Mouse (Mus musculus) cerebellum, postnatal 25 days (tissue): Measurements from ENCODE around the gene Mtch2.

Source experiments
- DNase-seq, 2 experiments: peaks; one replicate each; pipeline ENCODE4 v3.0.0; 2021; ENCODE audit warnings: mixed read lengths in 2 of 2

Mtch2 gene

GRCm38 (mm10) chr2:90846955-90847680 is at the start of gene Mtch2:
Gene Mtch2 (plus strand): TSS chr2:90847155.
- DNase-seq: peak; percentile 99 to 100

- DNase-seq: peak; percentile 38 to 41
Observed at GRCm38 (mm10) chr2:90808241-90809126, 38.5 kb upstream of the Mtch2 start.

GRCm38 (mm10) chr2:90810751-90811150 is 36.2 kb upstream of the Mtch2 start:
- DNase-seq: no peak

GRCm38 (mm10) chr2:90815266-90815665 is 31.7 kb upstream of the Mtch2 start:
- DNase-seq: no peak

- DNase-seq: no peak
Observed at GRCm38 (mm10) chr2:90816144-90816543, 30.8 kb upstream of the Mtch2 start.

GRCm38 (mm10) chr2:90818710-90819109 is 28.2 kb upstream of the Mtch2 start:
- DNase-seq: no peak

- DNase-seq: no peak
Observed at GRCm38 (mm10) chr2:90820894-90821293, 26.1 kb upstream of the Mtch2 start.

- no peak for DNase-seq
Observed at GRCm38 (mm10) chr2:90822978-90823377, 24.0 kb upstream of the Mtch2 start.

GRCm38 (mm10) chr2:90823781-90824180 is 23.2 kb upstream of the Mtch2 start:
- peak; percentile 92 to 94 for DNase-seq

GRCm38 (mm10) chr2:90824528-90824927 is 22.4 kb upstream of the Mtch2 start:
- DNase-seq: peak; percentile 52 to 55

GRCm38 (mm10) chr2:90825515-90826172 is 21.3 kb upstream of the Mtch2 start:
- no peak for DNase-seq

GRCm38 (mm10) chr2:90828739-90829138 is 18.2 kb upstream of the Mtch2 start:
- peak; percentile 54 to 76 for DNase-seq

GRCm38 (mm10) chr2:90833502-90833901 is 13.5 kb upstream of the Mtch2 start:
- DNase-seq: no peak

GRCm38 (mm10) chr2:90838621-90839020 is 8.3 kb upstream of the Mtch2 start:
- DNase-seq: no peak

- no peak for DNase-seq
Observed at GRCm38 (mm10) chr2:90843666-90844065, 3.3 kb upstream of the Mtch2 start.

- DNase-seq: peak in 1 of 2 experiments; percentile 54
Observed at GRCm38 (mm10) chr2:90844262-90844661, 2.7 kb upstream of the Mtch2 start.

GRCm38 (mm10) chr2:90845234-90845633 is 1.7 kb upstream of the Mtch2 start:
- no peak for DNase-seq

GRCm38 (mm10) chr2:90846171-90846570 is 784 bp upstream of the Mtch2 start:
- DNase-seq: peak in 1 of 2 experiments; percentile 40

GRCm38 (mm10) chr2:90846597-90846954 is 379 bp upstream of the Mtch2 start:
- DNase-seq: no peak

GRCm38 (mm10) chr2:90847681-90848050 is 711 bp downstream of the Mtch2 start:
- DNase-seq: no peak

GRCm38 (mm10) chr2:90848331-90848730 is 1.4 kb downstream of the Mtch2 start:
- DNase-seq: no peak

GRCm38 (mm10) chr2:90850401-90850800 is 3.4 kb downstream of the Mtch2 start:
- peak; percentile 80 to 83 for DNase-seq

GRCm38 (mm10) chr2:90861486-90861885 is 14.5 kb downstream of the Mtch2 start:
- no peak for DNase-seq
